Mouse (Mus musculus): ENCODE results near the gene Cox6b2.

DNA sequence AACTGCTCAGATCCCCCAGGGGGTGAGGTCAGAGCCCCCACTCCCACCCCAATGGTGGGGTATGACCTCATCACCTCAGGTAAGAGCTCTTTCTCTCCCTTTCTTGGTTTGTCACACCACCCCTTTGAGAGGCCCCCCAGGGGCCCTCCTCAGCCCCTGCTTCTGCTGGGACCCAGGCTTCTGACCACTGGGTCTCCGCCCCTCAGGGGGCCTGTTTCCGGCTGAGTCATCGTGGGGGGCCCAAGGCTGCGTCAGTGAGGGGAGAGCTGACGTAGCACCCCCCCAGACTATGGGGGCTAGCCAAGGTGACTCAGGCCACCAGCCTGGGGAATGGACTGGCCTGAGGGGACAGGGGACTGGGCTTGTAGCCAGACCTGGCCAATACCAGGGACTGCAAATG, 27.0 kb upstream of the Cox6b2 start:
- no peak for TF ChIP-seq CTCF (IDR thresholded peaks at IDR 0.05; ENCODE audit: control insufficient read depth, insufficient read depth, insufficient replicate concordance, low read depth, low read length)
- TF ChIP-seq POLR2A (IDR thresholded peaks at IDR 0.05; ENCODE audit: control insufficient read depth, low read depth, low read length) = no peak

All from testis, adult 2 months (tissue).